Comparison of ENCODE assay signal across 8 mouse cellular contexts in the genomic region with DNA sequence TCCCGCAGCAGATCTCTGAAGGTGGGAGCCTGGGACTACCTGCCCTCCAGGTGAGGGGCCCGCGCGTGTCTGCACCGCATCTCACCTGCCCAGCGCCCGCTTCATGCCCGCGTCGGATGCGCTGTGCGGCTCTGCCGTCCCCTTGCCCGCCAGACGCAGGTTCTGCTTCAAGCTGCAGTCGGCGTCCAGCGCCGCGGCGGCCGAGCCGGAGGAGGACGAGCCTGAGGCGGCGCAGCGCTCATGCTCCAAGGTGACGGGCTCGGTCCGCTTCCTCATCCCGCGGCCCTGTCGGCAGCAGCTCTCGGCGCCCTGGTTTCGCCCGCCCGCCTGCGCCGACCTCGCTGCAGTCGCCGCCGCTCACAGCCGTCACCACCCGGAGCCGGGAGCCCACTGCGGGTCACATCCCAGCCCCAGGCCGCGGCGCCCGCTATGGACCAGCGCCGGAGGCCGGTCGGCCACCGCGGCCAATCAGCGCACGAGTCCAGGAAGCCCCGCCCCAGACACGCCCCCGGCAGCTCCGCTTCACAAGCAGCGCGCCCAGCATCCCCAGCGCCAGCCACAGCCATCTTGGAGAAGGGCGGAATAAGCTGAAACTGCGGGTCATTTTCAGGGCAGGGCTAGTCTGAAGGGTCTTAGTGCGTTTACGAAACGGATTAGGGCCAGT. TPM values are rescaled to one million over a fixed set of nuclear protein-coding genes. Genes with fewer than 3 reads are reported as not detected.
A peak's percentile ranks its signal among the peaks of the same experiment; 100 is the strongest.
DNase-seq lines count a peak whose midpoint lies in the region; ATAC-seq and TF ChIP-seq lines count a peak whose summit lies in the region.

Abhd12 (minus strand) TSS at position 470 of the 664 bp plus-strand sequence.

- H3K4me1 ChIP-seq in bone marrow, adult 2 months (ENCODE audit: control insufficient read depth, insufficient read depth, low read length): peaks cover 1% of the 10 kb centered on the region; the same call in 1 of the 2 replicates
- H3K4me1 ChIP-seq in embryonic facial prominence, embryonic 15.5 days: peaks cover 13% of the 10 kb centered on the region; the same call in 1 of the 2 replicates
- peaks cover 9% of the 10 kb centered on the region; the same call in 1 of the 2 replicates for H3K4me1 ChIP-seq in kidney, embryonic 14.5 days (ENCODE audit: control insufficient read depth, insufficient read depth, low read length)
- H3K4me1 ChIP-seq in limb, embryonic 15.5 days: peaks cover 11% of the 10 kb centered on the region

- no peaks in the 10 kb centered on the region for H3K27me3 ChIP-seq in embryonic facial prominence, embryonic 15.5 days
- no peaks in the 10 kb centered on the region for H3K27me3 ChIP-seq in kidney, embryonic 14.5 days (ENCODE audit: control insufficient read depth, insufficient read depth, low read length)
- H3K27me3 ChIP-seq in limb, embryonic 15.5 days: no peaks in the 10 kb centered on the region

- TF ChIP-seq CTCF in bone marrow, adult 2 months (IDR thresholded peaks at IDR 0.05; ENCODE audit: control insufficient read depth, insufficient read depth, low read length): no peak

- H3K9ac ChIP-seq in embryonic facial prominence, embryonic 15.5 days: peak within 1 kb of the TSS; percentile 69
- peak within 1 kb of the TSS; percentile 62 for H3K9ac ChIP-seq in kidney, embryonic 14.5 days (ENCODE audit: low read depth, low read length)
- H3K9ac ChIP-seq in limb, embryonic 15.5 days: peak within 1 kb of the TSS; percentile 72

- under 1% methylated on average over 72 of the region's 72 CpGs for WGBS in bone marrow, adult 2 months
- under 1% methylated on average over 72 of the region's 72 CpGs for WGBS in embryonic facial prominence, embryonic 15.5 days
- WGBS in kidney, embryonic 14.5 days: under 1% methylated on average over 52 of the region's 72 CpGs
- under 1% methylated on average over 72 of the region's 72 CpGs for WGBS in limb, embryonic 15.5 days

- TF ChIP-seq POLR2A in bone marrow, adult 2 months (IDR thresholded peaks at IDR 0.05; ENCODE audit: borderline replicate concordance, control insufficient read depth, low read depth, low read length): peak; percentile 91; the same call in 1 of the 2 replicates

- ATAC-seq in embryonic facial prominence, embryonic 15.5 days (ENCODE audit: insufficient number of reproducible peaks, low FRiP score, low TSS enrichment, low read depth): peak; percentile 98
- peak; percentile 98 for ATAC-seq in kidney, embryonic 14.5 days (ENCODE audit: low FRiP score, low TSS enrichment)
- peak; percentile 98 for ATAC-seq in limb, embryonic 15.5 days (ENCODE audit: insufficient number of reproducible peaks, low FRiP score, low TSS enrichment, low read depth)

- DNase-seq in 416B (ENCODE audit: low read depth): peak; percentile 96
- DNase-seq in heart, adult 9 months (ENCODE audit: low spot score in 2 of 2): peak; percentile 97
- peak; percentile 86 to 96 for DNase-seq in monocyte, adult 2 months (ENCODE audit: low read depth in 1 of 2, low spot score in 2 of 2)
- DNase-seq in spleen, postnatal 36 days (ENCODE audit: low spot score in 2 of 2): peak; percentile 97 to 98

- H3K27ac ChIP-seq in bone marrow, adult 2 months (ENCODE audit: control insufficient read depth, insufficient read depth, low read depth, low read length, poor library complexity): peak within 1 kb of the TSS; percentile 72
- H3K27ac ChIP-seq in embryonic facial prominence, embryonic 15.5 days (replicated peaks): peak within 1 kb of the TSS; percentile 87
- peak within 1 kb of the TSS; percentile 90 for H3K27ac ChIP-seq in kidney, embryonic 14.5 days (ENCODE audit: low read depth, low read length)
- peak within 1 kb of the TSS; percentile 90 for H3K27ac ChIP-seq in limb, embryonic 15.5 days

- H3K36me3 ChIP-seq in embryonic facial prominence, embryonic 15.5 days: no peaks in the 10 kb centered on the region
- H3K36me3 ChIP-seq in kidney, embryonic 14.5 days (ENCODE audit: control insufficient read depth, insufficient read depth, low read length): no peaks in the 10 kb centered on the region
- peaks cover 3% of the 10 kb centered on the region; the same call in 1 of the 2 replicates for H3K36me3 ChIP-seq in limb, embryonic 15.5 days

- no peaks in the 10 kb centered on the region for H3K9me3 ChIP-seq in embryonic facial prominence, embryonic 15.5 days (replicated peaks)
- no peaks in the 10 kb centered on the region for H3K9me3 ChIP-seq in kidney, embryonic 14.5 days (ENCODE audit: control insufficient read depth, low read length)
- H3K9me3 ChIP-seq in limb, embryonic 15.5 days: no peaks in the 10 kb centered on the region

- peak within 1 kb of the TSS; percentile 80 for H3K4me3 ChIP-seq in bone marrow, adult 2 months (replicated peaks; ENCODE audit: control insufficient read depth, low read depth, low read length)
- H3K4me3 ChIP-seq in embryonic facial prominence, embryonic 15.5 days (replicated peaks): peak within 1 kb of the TSS; percentile 79
- H3K4me3 ChIP-seq in kidney, embryonic 14.5 days (ENCODE audit: low read length): peak within 1 kb of the TSS; percentile 67
- H3K4me3 ChIP-seq in limb, embryonic 15.5 days: peak within 1 kb of the TSS; percentile 90

- H3K4me2 ChIP-seq in embryonic facial prominence, embryonic 15.5 days (replicated peaks): peak within 1 kb of the TSS; percentile 88
- H3K4me2 ChIP-seq in kidney, embryonic 14.5 days (replicated peaks; ENCODE audit: low read depth, low read length): peak within 1 kb of the TSS; percentile 87
- H3K4me2 ChIP-seq in limb, embryonic 15.5 days: peak within 1 kb of the TSS; percentile 89

RNA-seq across cellular contexts. Expression of gene Abhd12, which starts in this region (rescaled TPM):
- polyA plus RNA-seq in bone marrow, adult 2 months (2011; ENCODE audit: insufficient read depth, insufficient read length, low replicate concordance, missing spikeins): 18.5 and 31.7 TPM in 2 replicates
- 74.2 and 78.9 TPM in 2 replicates for polyA plus RNA-seq in embryonic facial prominence, embryonic 15.5 days (2015; fragmentation: Nextera tagmentation; extraction: Ambion mirVana)
- polyA plus RNA-seq in kidney, embryonic 14.5 days (2014; fragmentation: Nextera tagmentation; extraction: Ambion mirVana): 46.7 and 72.0 TPM in 2 replicates
- polyA plus RNA-seq in limb, embryonic 15.5 days (2015; fragmentation: Nextera tagmentation; extraction: Ambion mirVana): 75.3 and 78.8 TPM in 2 replicates

Comparison
In these comparisons a context has a peak if more than half of its experiments do, and no peak if none do; other contexts are left out.
1. Peak in every context shown above with its lines: DNase-seq, ATAC-seq, H3K4me3 ChIP-seq and H3K27ac ChIP-seq.